Mouse (Mus musculus): ENCODE measurements around the gene Gm3500.
"Not testable (repeated sequence)": the region's sequence is repeated elsewhere in the genome, so short reads cannot be mapped to it uniquely, and the experiment has no call there.

The Gm3500 gene

GRCm38 (mm10) chr14:5388949-5389348, at the start of gene Gm3500:
Gm3500 (minus strand) TSS chr14:5389049.
- not testable (repeated sequence) for DNase-seq (ENCODE audit: low read depth in 1 of 2, low spot score in 2 of 2)

GRCm38 (mm10) chr14:5334828-5335227, 54.0 kb downstream of the Gm3500 start, which contains the start of gene Gm3542:
Gm3542 (minus strand) TSS chr14:5334928.
- DNase-seq (ENCODE audit: low read depth in 1 of 2, low spot score in 2 of 2), result not testable (repeated sequence)

Data from monocyte, adult 2 months (primary cell).